Mouse (Mus musculus) limb, embryonic 12.5 days (tissue): ENCODE data around the gene Thsd4. TPM values are rescaled to one million over a fixed set of nuclear protein-coding genes. Genes with fewer than 3 reads are reported as not detected.

Source experiments
- ATAC-seq: fragments of 200-750 bp; cut with Nextera tagmentation; 2 replicates; pipeline ENCODE4 v1.8.0; 2017; ENCODE audit warnings: low read depth, moderate TSS enrichment; ENCODE audit not compliant: insufficient number of reproducible peaks, insufficient read depth, low FRiP score, low TSS enrichment
- H3K27ac ChIP-seq: fragments of 300-500 bp; sonication (generic); 2 replicates; pipeline ENCODE4 v1.5.1; 2016; ENCODE audit warnings: mild to moderate bottlenecking, moderate library complexity
- H3K27me3 ChIP-seq: fragments of 300-500 bp; sonication (generic); 2 replicates; pipeline ENCODE4 v1.6.1; 2016; ENCODE audit warnings: mild to moderate bottlenecking, moderate library complexity
- H3K36me3 ChIP-seq: fragments of 300-500 bp; sonication (generic); 2 replicates; pipeline ENCODE4 v1.6.1; 2016; ENCODE audit warnings: mild to moderate bottlenecking, moderate library complexity
- H3K4me1 ChIP-seq: fragments of 300-500 bp; sonication (generic); replicated peaks from 2 replicates; pipeline ENCODE4 v1.6.1; 2016
- H3K4me2 ChIP-seq: fragments of 300-500 bp; sonication (generic); 2 replicates; pipeline ENCODE4 v1.6.1; 2016; ENCODE audit warnings: mild to moderate bottlenecking, moderate library complexity
- H3K4me3 ChIP-seq: fragments of 300-500 bp; sonication (generic); replicated peaks from 2 replicates; pipeline ENCODE4 v1.5.1; 2016; ENCODE audit warnings: mild to moderate bottlenecking
- H3K9ac ChIP-seq: fragments of 300-500 bp; sonication (generic); replicated peaks from 2 replicates; pipeline ENCODE4 v1.6.1; 2016; ENCODE audit warnings: mild to moderate bottlenecking, moderate library complexity
- H3K9me3 ChIP-seq: fragments of 300-500 bp; sonication (generic); 2 replicates; pipeline ENCODE4 v1.6.1; 2016; ENCODE audit warnings: mild to moderate bottlenecking, moderate library complexity
- WGBS: fragments of 180-500 bp; shearing (Covaris S2); methylation state at CpG from one replicate; pipeline ENCODE4 v1.1.7; 2016; 5-methylcytosine and 5-hydroxymethylcytosine counted together
- polyA plus RNA-seq: library from polyadenylated mRNA; unstranded; fragments of >200 nt; fragmentation: Nextera tagmentation; extraction: Ambion mirVana; gene quantifications from 2 replicates; pipeline ENCODE4 v1.2.1, GENCODE M21; 2016

The Thsd4 gene
- polyA plus RNA-seq, 1 experiment from 2014 or later, result 27.0 TPM

DNA sequence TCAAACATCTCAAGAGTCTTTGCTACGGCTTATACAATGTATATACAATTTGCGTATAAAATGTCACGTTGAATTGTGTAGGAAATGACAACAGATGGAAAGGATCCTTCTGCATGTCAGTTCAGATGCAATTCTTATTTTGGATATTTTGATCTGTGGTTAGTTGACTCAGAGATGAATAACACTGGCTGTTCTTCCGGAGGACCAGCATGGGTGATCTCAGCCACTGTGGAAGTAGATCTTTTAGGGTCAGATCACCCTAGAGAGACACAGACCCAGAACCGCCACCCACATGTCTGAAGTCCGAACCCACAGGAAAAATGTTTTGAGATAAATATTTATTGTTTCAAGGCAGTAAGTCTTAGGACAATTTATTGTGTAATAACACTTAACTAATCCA is 198.4 kb downstream of the Thsd4 start:
- Histone ChIP-seq H3K9ac (no peak overlapping the region), H3K4me1 (no peaks in the 10 kb centered on the region), H3K27ac (no peak overlapping the region), H3K4me3 (no peak overlapping the region), H3K36me3 (no peaks in the 10 kb centered on the region), H3K27me3 (no peaks in the 10 kb centered on the region), H3K9me3 (no peaks in the 10 kb centered on the region), H3K4me2 (no peak overlapping the region)
- WGBS, result 92% methylated on average over 6 of the region's 6 CpGs
- ATAC-seq, result no peak

GRCm38 (mm10) chr9:60317291-60317690 is 204.6 kb downstream of the Thsd4 start:
- Histone ChIP-seq H3K9ac (no peak overlapping the region), H3K27ac (no peak overlapping the region), H3K4me2 (no peak overlapping the region), H3K9me3 (no peaks in the 10 kb centered on the region), H3K4me3 (no peak overlapping the region), H3K27me3 (no peaks in the 10 kb centered on the region), H3K36me3 (no peaks in the 10 kb centered on the region), H3K4me1 (peaks cover 9% of the 10 kb centered on the region)
- ATAC-seq, result no peak
- 77% methylated on average over 8 of the region's 8 CpGs for WGBS

GRCm38 (mm10) chr9:60316510-60316909 is 205.3 kb downstream of the Thsd4 start:
- Histone ChIP-seq H3K27me3 (no peaks in the 10 kb centered on the region), H3K4me3 (no peak overlapping the region), H3K4me2 (no peak overlapping the region), H3K4me1 (peaks cover 17% of the 10 kb centered on the region), H3K36me3 (no peaks in the 10 kb centered on the region), H3K27ac (no peak overlapping the region), H3K9me3 (no peaks in the 10 kb centered on the region), H3K9ac (no peak overlapping the region)
- ATAC-seq, result no peak
- 90% methylated on average over 5 of the region's 5 CpGs for WGBS

DNA sequence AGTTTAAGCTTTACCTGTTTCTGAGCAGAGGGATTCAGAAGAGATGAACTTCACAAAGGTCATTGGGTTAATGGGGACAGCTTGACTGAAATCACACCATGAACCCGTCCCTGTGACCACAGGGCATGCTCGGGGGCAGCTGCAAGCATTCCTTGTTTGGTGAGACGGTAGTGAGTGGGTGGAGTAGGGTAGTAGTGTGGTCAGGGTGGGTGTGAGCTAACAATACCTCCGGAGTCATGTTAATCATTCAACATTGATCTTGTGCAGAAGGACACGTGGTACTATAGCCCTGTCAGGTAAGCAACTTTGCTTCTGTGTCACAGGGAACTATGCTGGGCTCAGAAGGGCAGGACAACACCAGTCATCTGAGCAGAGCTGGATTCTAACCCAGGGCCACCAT is 206.3 kb downstream of the Thsd4 start:
- 65% methylated on average over 5 of the region's 5 CpGs for WGBS
- no peaks in the 10 kb centered on the region for H3K27me3 ChIP-seq

GRCm38 (mm10) chr9:60313661-60314060 is 208.2 kb downstream of the Thsd4 start:
- 76% methylated on average over 6 of the region's 6 CpGs for WGBS
- H3K9me3 ChIP-seq, result no peaks in the 10 kb centered on the region
- H3K27ac ChIP-seq, result no peak overlapping the region

More for the DNA sequence above, 206.3 kb downstream of the Thsd4 start:
- no peak for ATAC-seq
- no peak overlapping the region for H3K4me3 ChIP-seq
- no peak overlapping the region for H3K4me2 ChIP-seq
- H3K4me1 ChIP-seq, result peaks cover 23% of the 10 kb centered on the region
- no peak overlapping the region for H3K27ac ChIP-seq
- H3K36me3 ChIP-seq, result no peaks in the 10 kb centered on the region
- no peaks in the 10 kb centered on the region for H3K9me3 ChIP-seq
- no peak overlapping the region for H3K9ac ChIP-seq

GRCm38 (mm10) chr9:60312670-60313069 is 209.2 kb downstream of the Thsd4 start:
- 79% methylated on average over 7 of the region's 7 CpGs for WGBS
- H3K27me3 ChIP-seq, result 0 out of 2 replicates have a peak, but pooled peaks cover 4% of the 10 kb centered on the region
- H3K4me3 ChIP-seq, result no peak overlapping the region
- H3K9ac ChIP-seq, result no peak overlapping the region
- H3K4me2 ChIP-seq, result no peak overlapping the region
- H3K4me1 ChIP-seq, result peaks cover 42% of the 10 kb centered on the region
- H3K27ac ChIP-seq, result no peak overlapping the region
- ATAC-seq, result no peak
- no peaks in the 10 kb centered on the region for H3K36me3 ChIP-seq
- no peaks in the 10 kb centered on the region for H3K9me3 ChIP-seq

More at GRCm38 (mm10) chr9:60313661-60314060, 208.2 kb downstream of the Thsd4 start:
- ATAC-seq, result no peak
- 0 out of 2 replicates have a peak, but pooled peaks cover 4% of the 10 kb centered on the region for H3K27me3 ChIP-seq
- H3K36me3 ChIP-seq, result no peaks in the 10 kb centered on the region
- peaks cover 34% of the 10 kb centered on the region for H3K4me1 ChIP-seq
- no peak overlapping the region for H3K9ac ChIP-seq
- no peak overlapping the region for H3K4me2 ChIP-seq
- H3K4me3 ChIP-seq, result no peak overlapping the region

DNA sequence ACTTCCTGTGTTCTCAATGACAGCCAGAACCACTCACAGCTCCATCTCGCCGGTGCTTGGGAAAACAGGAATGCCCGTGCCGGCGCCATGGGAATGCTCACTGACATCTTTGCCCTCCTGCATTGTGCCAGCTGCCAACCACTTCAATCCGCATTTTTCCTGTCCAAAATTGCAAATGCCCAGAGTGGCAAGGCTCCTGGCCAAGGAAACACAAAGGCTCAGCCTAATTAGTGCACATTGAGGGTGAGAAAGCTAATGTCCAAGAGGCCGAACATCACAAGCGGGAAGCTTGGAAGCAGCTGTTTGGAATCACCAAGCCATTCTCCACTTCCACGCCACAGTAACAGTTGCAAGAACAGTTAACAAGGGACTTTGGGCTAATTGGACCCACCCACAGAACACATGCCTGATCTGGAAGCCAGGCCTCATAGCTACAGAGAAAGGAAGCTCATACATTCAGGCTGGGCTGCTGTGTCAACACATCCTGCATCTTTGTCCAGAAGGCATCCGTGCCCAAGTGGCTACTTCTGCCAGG is 210.2 kb downstream of the Thsd4 start:
- Histone ChIP-seq H3K9ac (no peak overlapping the region), H3K27ac (0 out of 2 replicates have a peak overlapping the region, but pooled peaks have one; percentile 5), H3K27me3 (0 out of 2 replicates have a peak, but pooled peaks cover 4% of the 10 kb centered on the region), H3K9me3 (no peaks in the 10 kb centered on the region), H3K4me1 (peaks cover 43% of the 10 kb centered on the region), H3K4me3 (no peak overlapping the region), H3K36me3 (no peaks in the 10 kb centered on the region), H3K4me2 (no peak overlapping the region)
- 62% methylated on average over 10 of the region's 10 CpGs for WGBS
- ATAC-seq, result no peak

GRCm38 (mm10) chr9:60310741-60311317 is 211.0 kb downstream of the Thsd4 start:
- H3K27ac ChIP-seq, result no peak overlapping the region

DNA sequence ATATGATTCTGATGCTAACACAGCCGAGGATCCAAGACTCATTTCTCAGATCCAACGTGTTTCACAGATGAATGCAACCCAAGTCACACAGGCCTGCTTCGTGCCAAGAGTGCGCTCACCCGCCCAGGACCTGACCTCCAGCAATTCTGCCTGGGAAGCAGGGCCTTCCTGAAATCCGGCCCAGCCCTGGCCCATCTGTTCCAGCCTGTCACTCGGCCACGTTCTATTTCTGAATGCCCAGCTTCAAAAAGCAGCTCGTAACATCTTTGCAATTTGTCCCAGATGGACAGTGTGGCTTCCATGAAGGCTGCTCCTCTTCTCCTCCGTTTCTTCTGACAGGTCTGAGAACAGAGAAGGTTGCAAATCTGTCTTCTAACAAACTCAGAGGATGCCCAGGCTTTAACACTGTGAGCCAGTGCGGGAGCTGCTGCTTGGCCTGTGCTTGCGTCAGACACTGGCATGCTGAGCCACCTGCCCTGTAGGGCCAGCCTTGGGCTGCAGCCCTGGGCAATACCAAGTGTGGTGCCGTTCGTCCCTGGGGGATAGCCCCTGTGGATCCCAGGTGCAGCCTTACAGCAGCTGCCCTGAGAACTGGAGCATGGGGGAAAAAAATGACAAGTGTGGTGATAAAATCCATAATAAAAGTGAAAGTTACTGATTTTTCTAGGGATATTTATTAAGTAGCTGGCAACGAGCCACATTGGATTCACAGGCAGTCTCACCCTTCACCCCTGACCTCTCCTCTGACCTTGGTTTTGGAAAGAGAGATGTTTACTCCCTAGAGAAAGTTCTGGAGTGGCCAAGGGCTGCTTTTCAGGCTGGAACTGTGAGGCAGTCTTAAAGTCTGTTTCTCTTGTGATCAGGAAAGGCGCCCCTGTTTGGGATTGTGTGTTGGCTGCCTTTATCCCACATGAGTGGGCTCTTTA is 211.8 kb downstream of the Thsd4 start:
- no peak overlapping the region for H3K4me3 ChIP-seq
- H3K4me1 ChIP-seq, result peaks cover 43% of the 10 kb centered on the region
- 0 out of 2 replicates have a peak, but pooled peaks cover 4% of the 10 kb centered on the region for H3K27me3 ChIP-seq
- H3K9ac ChIP-seq, result no peak overlapping the region
- 0 out of 2 replicates have a peak overlapping the region, but pooled peaks have one; percentile 35 for H3K27ac ChIP-seq
- no peaks in the 10 kb centered on the region for H3K9me3 ChIP-seq
- H3K36me3 ChIP-seq, result no peaks in the 10 kb centered on the region
- 49% methylated on average over 16 of the region's 16 CpGs for WGBS
- no peak for ATAC-seq
- no peak overlapping the region for H3K4me2 ChIP-seq

More at GRCm38 (mm10) chr9:60310741-60311317, 211.0 kb downstream of the Thsd4 start:
- H3K36me3 ChIP-seq, result no peaks in the 10 kb centered on the region
- no peak for ATAC-seq
- peaks cover 43% of the 10 kb centered on the region for H3K4me1 ChIP-seq
- H3K4me3 ChIP-seq, result no peak overlapping the region
- H3K4me2 ChIP-seq, result no peak overlapping the region
- 0 out of 2 replicates have a peak, but pooled peaks cover 4% of the 10 kb centered on the region for H3K27me3 ChIP-seq
- H3K9ac ChIP-seq, result no peak overlapping the region
- H3K9me3 ChIP-seq, result no peaks in the 10 kb centered on the region
- 73% methylated on average over 8 of the region's 8 CpGs for WGBS

DNA sequence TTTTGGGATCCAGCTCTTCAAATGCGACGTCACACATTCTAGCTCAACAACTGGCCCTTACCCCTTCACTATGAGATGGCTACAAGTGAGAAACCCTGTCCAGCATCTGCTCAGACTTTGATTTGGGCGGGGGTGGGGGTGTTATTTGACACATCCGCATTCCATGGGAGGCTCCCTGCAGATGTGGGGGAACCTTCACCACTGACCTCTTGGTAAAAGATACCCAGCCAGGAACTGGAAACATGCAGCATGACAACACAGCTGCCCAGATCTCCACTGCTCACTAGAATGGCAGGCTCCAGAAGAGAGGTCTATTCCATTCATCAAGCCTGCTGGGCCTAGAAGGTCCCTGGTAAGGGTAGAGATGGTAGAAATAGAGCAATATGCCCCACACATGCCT is 213.7 kb downstream of the Thsd4 start:
- no peak overlapping the region for H3K9ac ChIP-seq
- 61% methylated on average over 4 of the region's 4 CpGs for WGBS
- no peak overlapping the region for H3K4me3 ChIP-seq
- peaks cover 41% of the 10 kb centered on the region for H3K4me1 ChIP-seq
- no peak overlapping the region for H3K27ac ChIP-seq
- no peaks in the 10 kb centered on the region for H3K36me3 ChIP-seq
- H3K4me2 ChIP-seq, result no peak overlapping the region
- H3K9me3 ChIP-seq, result no peaks in the 10 kb centered on the region
- peaks cover 4% of the 10 kb centered on the region; the same call in 1 of the 2 replicates for H3K27me3 ChIP-seq
- ATAC-seq, result no peak

GRCm38 (mm10) chr9:60307469-60307868 is 214.4 kb downstream of the Thsd4 start:
- Histone ChIP-seq H3K9ac (no peak overlapping the region), H3K4me1 (peaks cover 34% of the 10 kb centered on the region), H3K27ac (no peak overlapping the region), H3K36me3 (no peaks in the 10 kb centered on the region), H3K4me3 (no peak overlapping the region), H3K9me3 (no peaks in the 10 kb centered on the region), H3K27me3 (peaks cover 4% of the 10 kb centered on the region; the same call in 1 of the 2 replicates), H3K4me2 (no peak overlapping the region)
- ATAC-seq, result no peak
- WGBS, result 71% methylated on average over 5 of the region's 5 CpGs
